Mouse (Mus musculus) MEL (cell line): ENCODE results near the gene Nfatc3. TPM values are rescaled to one million over a fixed set of nuclear protein-coding genes. Genes with fewer than 3 reads are reported as not detected.

Experiments used
- DNase-seq: peaks from one replicate; pipeline ENCODE4 v3.0.0; 2011; ENCODE audit warnings: low read depth, low spot score
- H3K27ac ChIP-seq: 2 replicates; pipeline ENCODE4 v1.5.1; 2012; ENCODE audit warnings: low read depth, mild to moderate bottlenecking, control low read depth, low read length, moderate library complexity; ENCODE audit not compliant: control insufficient read depth
- H3K27me3 ChIP-seq, 2 experiments: fragments of 150-350 bp in 1 of 2; sonication (generic) in 1 of 2; 2 replicates each; pipeline ENCODE4 v1.6.1; 2012; ENCODE audit warnings: low read length in 2 of 2, mild to moderate bottlenecking in 2 of 2, improper control_type of control experiment in 1 of 2, moderate library complexity in 1 of 2; ENCODE audit not compliant: insufficient read depth in 2 of 2, control insufficient read depth in 1 of 2
- H3K36me3 ChIP-seq, 2 experiments: 2 replicates each; pipeline ENCODE4 v1.6.1; 2012 to 2014; ENCODE audit warnings: low read length in 2 of 2, improper control_type of control experiment in 1 of 2, inconsistent platforms in 1 of 2, mild to moderate bottlenecking in 1 of 2; ENCODE audit not compliant: insufficient read depth in 2 of 2, control insufficient read depth in 1 of 2
- H3K4me1 ChIP-seq, 2 experiments: fragments of 150-350 bp in 1 of 2; sonication (generic) in 1 of 2; 2 replicates each; pipeline ENCODE4 v1.6.1; 2012; ENCODE audit warnings: low read length in 2 of 2, improper control_type of control experiment in 1 of 2, mild to moderate bottlenecking in 1 of 2; ENCODE audit not compliant: insufficient read depth in 2 of 2, control insufficient read depth in 1 of 2
- H3K4me3 ChIP-seq, 2 experiments: fragments of 150-350 bp in 1 of 2; sonication (generic) in 1 of 2; 2 replicates each; pipeline ENCODE4 v1.5.1; 2012; ENCODE audit warnings: low read depth in 2 of 2, low read length in 2 of 2, mild to moderate bottlenecking in 2 of 2, moderate library complexity in 2 of 2, control low read depth in 1 of 2, improper control_type of control experiment in 1 of 2; ENCODE audit not compliant: control insufficient read depth in 1 of 2, insufficient read depth in 1 of 2
- H3K79me2 ChIP-seq: 2 replicates; pipeline ENCODE4 v1.6.1; 2012; ENCODE audit warnings: mild to moderate bottlenecking, low read length, moderate library complexity; ENCODE audit not compliant: control insufficient read depth, poor library complexity, insufficient read depth
- H3K9ac ChIP-seq: 2 replicates; pipeline ENCODE4 v1.6.1; 2012; ENCODE audit warnings: low read depth, mild to moderate bottlenecking, control low read depth, low read length, moderate library complexity; ENCODE audit not compliant: control insufficient read depth, poor library complexity, severe bottlenecking
- H3K9me3 ChIP-seq: fragments of 150-350 bp; sonication (generic); replicated peaks from 2 replicates; pipeline ENCODE4 v1.6.1; 2012; ENCODE audit warnings: mild to moderate bottlenecking, low read length, improper control_type of control experiment, moderate library complexity; ENCODE audit not compliant: insufficient read depth
- CTCF ChIP-seq, 3 experiments: IDR thresholded peaks in 2 of 3; conservative IDR thresholded peaks in 1 of 3; 2 replicates each; pipeline ENCODE4 v1.5.1; 2011 to 2012; ENCODE audit warnings: low read length in 3 of 3, low read depth in 2 of 3, mild to moderate bottlenecking in 2 of 3, improper control_type of control experiment in 1 of 3, inconsistent platforms in 1 of 3, mixed read lengths in 1 of 3, moderate library complexity in 1 of 3; ENCODE audit not compliant: control insufficient read depth in 1 of 3, insufficient read depth in 1 of 3, poor library complexity in 1 of 3, severe bottlenecking in 1 of 3
- ELF1 ChIP-seq: IDR thresholded peaks from 2 replicates; pipeline ENCODE4 v1.6.1; 2014; ENCODE audit warnings: low read depth, mild to moderate bottlenecking, inconsistent platforms, low read length, improper control_type of control experiment, moderate library complexity
- EP300 ChIP-seq, 2 experiments: IDR thresholded peaks; 2 replicates each; pipeline ENCODE4 v1.6.1; 2011; ENCODE audit warnings: improper control_type of control experiment in 2 of 2, low read length in 2 of 2, low read depth in 1 of 2, mild to moderate bottlenecking in 1 of 2
- GABPA ChIP-seq: IDR thresholded peaks from 2 replicates; pipeline ENCODE4 v1.6.1; 2012; ENCODE audit warnings: low read depth, mild to moderate bottlenecking, inconsistent platforms, low read length, improper control_type of control experiment, moderate library complexity
- HCFC1 ChIP-seq: IDR thresholded peaks from 2 replicates; pipeline ENCODE4 v1.6.1; 2012; ENCODE audit warnings: low read depth, mild to moderate bottlenecking, inconsistent platforms, low read length, improper control_type of control experiment, moderate library complexity
- JUND ChIP-seq: IDR thresholded peaks from 2 replicates; pipeline ENCODE4 v1.6.1; 2011; ENCODE audit warnings: low read depth, mild to moderate bottlenecking, improper control_type of control experiment, low read length
- MAX ChIP-seq: IDR thresholded peaks from 2 replicates; pipeline ENCODE4 v1.6.1; 2011; ENCODE audit warnings: low read length, improper control_type of control experiment
- MAZ ChIP-seq: IDR thresholded peaks from 2 replicates; pipeline ENCODE4 v1.6.1; 2012; ENCODE audit warnings: low read depth, mild to moderate bottlenecking, inconsistent platforms, low read length, improper control_type of control experiment
- MEF2A ChIP-seq: IDR thresholded peaks from 2 replicates; pipeline ENCODE4 v1.6.1; 2014; ENCODE audit warnings: low read depth, mild to moderate bottlenecking, inconsistent platforms, low read length, improper control_type of control experiment; ENCODE audit not compliant: poor library complexity, insufficient replicate concordance, severe bottlenecking; ENCODE audit errors: extremely low read depth
- NELFE ChIP-seq: IDR thresholded peaks from 2 replicates; pipeline ENCODE4 v1.6.1; 2011; ENCODE audit warnings: low read depth, low read length, improper control_type of control experiment
- POLR2A ChIP-seq, 2 experiments: IDR thresholded peaks; 2 replicates each; pipeline ENCODE4 v1.6.1; 2011 to 2012; ENCODE audit warnings: low read length in 2 of 2, mild to moderate bottlenecking in 2 of 2, control low read depth in 1 of 2, improper control_type of control experiment in 1 of 2, low read depth in 1 of 2, moderate library complexity in 1 of 2; ENCODE audit not compliant: control insufficient read depth in 1 of 2, insufficient read depth in 1 of 2, poor library complexity in 1 of 2
- SIN3A ChIP-seq: IDR thresholded peaks from 2 replicates; pipeline ENCODE4 v1.6.1; 2012; ENCODE audit warnings: low read length, improper control_type of control experiment, inconsistent platforms
- SMC3 ChIP-seq: IDR thresholded peaks from 2 replicates; pipeline ENCODE4 v1.6.1; 2011; ENCODE audit warnings: low read depth, low read length, improper control_type of control experiment
- USF2 ChIP-seq, 2 experiments: IDR thresholded peaks; 2 replicates each; pipeline ENCODE4 v1.6.1; 2011 to 2012; ENCODE audit warnings: improper control_type of control experiment in 2 of 2, low read length in 2 of 2, borderline replicate concordance in 1 of 2, inconsistent platforms in 1 of 2, low read depth in 1 of 2, mild to moderate bottlenecking in 1 of 2; ENCODE audit not compliant: insufficient read depth in 1 of 2
- ZC3H11A ChIP-seq: IDR thresholded peaks from 2 replicates; pipeline ENCODE4 v1.6.1; 2012; ENCODE audit warnings: low read depth, mild to moderate bottlenecking, inconsistent platforms, low read length, improper control_type of control experiment
- ZKSCAN1 ChIP-seq: IDR thresholded peaks from 2 replicates; pipeline ENCODE4 v1.6.1; 2012; ENCODE audit warnings: low read depth, mild to moderate bottlenecking, inconsistent platforms, low read length, improper control_type of control experiment, moderate library complexity
- polyA plus RNA-seq, 2 experiments: library from polyadenylated mRNA; stranded (reverse) in 1 of 2; unstranded in 1 of 2; fragments of >175 nt in 1 of 2; fragments of >200 nt in 1 of 2; gene quantifications; 2 replicates each; pipeline versions ENCODE4 v1.2.1 to v1.2.4; 2012; ENCODE audit warnings: low replicate concordance in 2 of 2, low read depth in 1 of 2; ENCODE audit not compliant: insufficient read length in 2 of 2, insufficient read depth in 1 of 2, missing spikeins in 1 of 2
- total RNA-seq: library from RNA; depleted of rRNA; stranded (reverse); fragments of 300-350 nt; gene quantifications from 2 replicates; pipeline ENCODE4 v1.2.3, GENCODE M21; 2012

The Nfatc3 gene
- total and polyA plus RNA-seq, 3 experiments, result 14.4 to 59.3 (median 50.2) TPM

DNA sequence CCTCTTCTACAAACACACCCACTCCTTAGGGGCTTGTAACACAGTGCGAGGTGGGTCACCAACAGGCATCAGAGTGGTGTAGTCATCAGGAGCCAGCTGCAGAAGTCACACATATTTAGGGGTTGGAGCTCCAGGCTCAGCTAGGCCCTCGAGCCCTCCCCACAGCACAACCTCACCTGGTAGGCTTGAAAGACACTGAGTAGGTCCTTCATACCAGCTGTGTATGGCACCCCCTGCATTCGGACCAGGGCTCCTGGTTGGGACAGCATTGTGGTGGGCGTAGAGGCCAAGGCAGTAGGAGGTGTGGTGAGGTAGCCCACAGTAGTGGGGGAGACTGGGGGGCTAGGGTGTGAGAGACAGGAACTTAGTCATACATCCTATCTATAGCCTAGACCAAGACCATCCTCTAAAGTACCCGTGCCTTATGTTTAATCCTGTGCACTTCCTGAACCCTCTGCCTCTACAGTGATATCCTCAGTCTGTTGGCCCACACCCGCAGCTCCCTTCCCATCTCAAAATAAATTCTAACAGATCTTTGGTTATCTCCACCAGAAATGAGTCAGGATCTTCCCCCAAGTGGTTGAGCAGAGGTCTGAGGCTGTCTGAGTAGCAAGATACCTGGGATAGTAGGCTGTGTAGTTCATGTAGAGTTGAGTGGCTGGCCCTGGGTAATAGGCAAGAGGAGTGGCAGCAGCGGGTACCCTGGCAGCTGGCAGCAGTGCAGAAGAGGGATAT is 73.0 kb downstream of the Nfatc3 start (continued):
- no peak for TF ChIP-seq ZC3H11A
- TF ChIP-seq MAZ, result no peak
- 0 out of 2 replicates have a peak, but pooled peaks have one; percentile 29 for TF ChIP-seq SIN3A
- TF ChIP-seq MEF2A, result 0 out of 2 replicates have a peak, but pooled peaks have one; percentile 64
- no peak; a peak in 1 of 4 replicates for TF ChIP-seq POLR2A (IDR thresholded peaks at IDR 0.05; ENCODE audit: control insufficient read depth in 1 of 2, insufficient read depth in 1 of 2, low read depth in 1 of 2, low read length in 2 of 2, poor library complexity in 1 of 2)
- no peak for TF ChIP-seq HCFC1
- no peak for TF ChIP-seq GABPA
- TF ChIP-seq EP300 (IDR thresholded peaks at IDR 0.05; ENCODE audit: low read depth in 1 of 2, low read length in 2 of 2), result peak; percentile 82 to 93
- no peak for TF ChIP-seq SMC3
- TF ChIP-seq CTCF (IDR thresholded peaks at IDR 0.05 in 2 of 3, conservative IDR thresholded peaks at IDR 0.05 in 1 of 3; ENCODE audit: control insufficient read depth in 1 of 3, insufficient read depth in 1 of 3, low read depth in 2 of 3, low read length in 3 of 3, poor library complexity in 1 of 3, severe bottlenecking in 1 of 3), result no peak
- TF ChIP-seq ELF1, result peak; percentile 57; the same call in 1 of the 2 replicates
- no peak; the same call in 1 of the 2 replicates for TF ChIP-seq ZKSCAN1
- no peak for TF ChIP-seq USF2 (IDR thresholded peaks at IDR 0.05; ENCODE audit: borderline replicate concordance in 1 of 2, insufficient read depth in 1 of 2, low read depth in 1 of 2, low read length in 2 of 2)
- TF ChIP-seq MAX, result no peak
- TF ChIP-seq JUND, result 0 out of 2 replicates have a peak, but pooled peaks have one; percentile 41

DNA sequence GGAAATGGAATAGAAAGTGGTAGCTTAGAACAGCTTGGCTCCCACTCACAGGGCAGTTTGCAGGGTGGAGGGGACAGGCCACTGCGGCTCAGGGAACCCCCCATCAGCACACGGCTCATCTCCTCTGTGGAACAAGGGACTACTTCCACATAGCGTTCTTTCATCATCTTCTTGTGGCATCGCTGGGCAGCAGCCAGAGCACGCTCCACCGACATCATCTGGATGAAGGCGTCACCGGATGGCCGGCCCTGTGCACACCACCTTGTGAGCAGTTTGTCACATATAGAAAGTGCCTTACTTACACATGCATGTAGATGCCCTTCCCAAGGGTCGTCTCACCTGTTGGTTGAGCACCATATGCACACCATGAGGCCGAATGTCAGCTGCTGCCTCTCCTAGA is 73.7 kb downstream of the Nfatc3 start:
- peak overlapping the region; percentile 70 for H3K27ac ChIP-seq
- H3K4me3 ChIP-seq, result no peak overlapping the region
- H3K36me3 ChIP-seq, result peaks cover 9 to 19% of the 10 kb centered on the region in 2 experiments
- no peaks in the 10 kb centered on the region; the same call in 1 of the 2 replicates for H3K79me2 ChIP-seq
- peaks cover 5 to 22% of the 10 kb centered on the region in 2 experiments for H3K4me1 ChIP-seq
- H3K9ac ChIP-seq, result no peak overlapping the region
- H3K27me3 ChIP-seq, result peaks cover 0 to 7% of the 10 kb centered on the region in 2 experiments; a peak in 2 of 4 replicates
- H3K9me3 ChIP-seq, result no peaks in the 10 kb centered on the region
- TF ChIP-seq ZC3H11A (no peak), SIN3A (no peak), NELFE (no peak), ELF1 (no peak), CTCF (IDR thresholded peaks at IDR 0.05 in 2 of 3, conservative IDR thresholded peaks at IDR 0.05 in 1 of 3; ENCODE audit: control insufficient read depth in 1 of 3, insufficient read depth in 1 of 3, low read depth in 2 of 3, low read length in 3 of 3, poor library complexity in 1 of 3, severe bottlenecking in 1 of 3) (no peak)
- no peak for DNase-seq
